Mouse (Mus musculus) kidney, adult 8-10 months (tissue): ENCODE results near the gene Nrf1.

Experiments
- DNase-seq, 2 experiments: peaks; one replicate each; pipeline ENCODE4 v3.0.0; 2022

The Nrf1 gene

GRCm38 (mm10) chr6:30177305-30177704 lies 129.5 kb downstream of the Nrf1 start:
- no peak for DNase-seq

- no peak for DNase-seq
Observed at GRCm38 (mm10) chr6:30178023-30178639, 130.3 kb downstream of the Nrf1 start.

GRCm38 (mm10) chr6:30179046-30179445 lies 131.3 kb downstream of the Nrf1 start:
- no peak for DNase-seq

- no peak for DNase-seq
Observed at GRCm38 (mm10) chr6:30180321-30180720, 132.5 kb downstream of the Nrf1 start.

- no peak for DNase-seq
Observed at GRCm38 (mm10) chr6:30182038-30182437, 134.2 kb downstream of the Nrf1 start.

GRCm38 (mm10) chr6:30183624-30184023 lies 135.8 kb downstream of the Nrf1 start:
- no peak for DNase-seq

GRCm38 (mm10) chr6:30195656-30196055 lies 147.9 kb downstream of the Nrf1 start:
- DNase-seq: no peak

GRCm38 (mm10) chr6:30196143-30196542 lies 148.4 kb downstream of the Nrf1 start:
- DNase-seq: no peak
